Mouse (Mus musculus): ENCODE data around the gene Ugp2.

GRCm38 (mm10) chr11:21398464-21398863, 27.5 kb upstream of the Ugp2 start:
- TF ChIP-seq POLR2A (IDR thresholded peaks at IDR 0.05; ENCODE audit: control insufficient read depth in 1 of 2, insufficient read depth in 1 of 2, low read depth in 1 of 2, low read length in 2 of 2, poor library complexity in 1 of 2) (no peak), MAFK (IDR thresholded peaks at IDR 0.05; ENCODE audit: borderline replicate concordance, low read depth, low read length) (no peak), CTCF (IDR thresholded peaks at IDR 0.05 in 2 of 3, conservative IDR thresholded peaks at IDR 0.05 in 1 of 3; ENCODE audit: control insufficient read depth in 1 of 3, insufficient read depth in 1 of 3, low read depth in 2 of 3, low read length in 3 of 3, poor library complexity in 1 of 3, severe bottlenecking in 1 of 3) (no peak), GATA1 (IDR thresholded peaks at IDR 0.05; ENCODE audit: low read depth, low read length) (no peak), EP300 (IDR thresholded peaks at IDR 0.05; ENCODE audit: low read depth in 1 of 2, low read length in 2 of 2) (no peak), MYC (IDR thresholded peaks at IDR 0.05; ENCODE audit: low read depth, low read length) (no peak), SMC3 (IDR thresholded peaks at IDR 0.05; ENCODE audit: low read depth, low read length) (no peak), CHD2 (IDR thresholded peaks at IDR 0.05; ENCODE audit: low read length) (no peak), KAT2A (conservative IDR thresholded peaks at IDR 0.05; ENCODE audit: low read depth, low read length) (no peak), ZC3H11A (IDR thresholded peaks at IDR 0.05; ENCODE audit: low read depth, low read length) (no peak), POLR2AphosphoS2 (IDR thresholded peaks at IDR 0.05; ENCODE audit: low read length) (no peak), USF2 (IDR thresholded peaks at IDR 0.05; ENCODE audit: borderline replicate concordance in 1 of 2, insufficient read depth in 1 of 2, low read depth in 1 of 2, low read length in 2 of 2) (no peak)
